Mouse (Mus musculus) heart, postnatal 0 days (tissue): ENCODE data around the gene Chchd6. TPM values are rescaled to one million over a fixed set of nuclear protein-coding genes. Genes with fewer than 3 reads are reported as not detected.

ENCODE experiments used
- ATAC-seq: fragments of 200-750 bp; cut with Nextera tagmentation; 2 replicates; pipeline ENCODE4 v1.8.0; 2017; ENCODE audit warnings: low read depth, moderate number of reproducible peaks, moderate library complexity; ENCODE audit not compliant: insufficient read depth
- DNase-seq: peaks from one replicate; pipeline ENCODE4 v3.0.0-alpha.2; 2016; ENCODE audit warnings: low spot score
- H3K27ac ChIP-seq: fragments of 300-500 bp; sonication (generic); 2 replicates; pipeline ENCODE4 v1.5.1; 2014; ENCODE audit warnings: low read depth, mild to moderate bottlenecking
- H3K27me3 ChIP-seq: fragments of 300-500 bp; sonication (generic); 2 replicates; pipeline ENCODE4 v1.6.1; 2014; ENCODE audit warnings: low read length, mixed read lengths; ENCODE audit not compliant: control insufficient read depth, insufficient read depth
- H3K36me3 ChIP-seq: fragments of 300-500 bp; sonication (generic); replicated peaks from 2 replicates; pipeline ENCODE4 v1.6.1; 2014; ENCODE audit warnings: low read length, mixed read lengths; ENCODE audit not compliant: control insufficient read depth, insufficient read depth
- H3K4me1 ChIP-seq: fragments of 300-500 bp; sonication (generic); 2 replicates; pipeline ENCODE4 v1.6.1; 2014; ENCODE audit warnings: antibody characterized with exemption; ENCODE audit not compliant: control insufficient read depth, insufficient read depth
- H3K4me2 ChIP-seq: fragments of 300-500 bp; sonication (generic); 2 replicates; pipeline ENCODE4 v1.6.1; 2014; ENCODE audit warnings: low read depth, mild to moderate bottlenecking, low read length, moderate library complexity
- H3K4me3 ChIP-seq: fragments of 300-500 bp; sonication (generic); 2 replicates; pipeline ENCODE4 v1.5.1; 2014; ENCODE audit warnings: low read depth, low read length
- H3K9ac ChIP-seq: fragments of 300-500 bp; sonication (generic); replicated peaks from 2 replicates; pipeline ENCODE4 v1.6.1; 2014; ENCODE audit warnings: low read depth, low read length, mixed read lengths
- H3K9me3 ChIP-seq: fragments of 300-500 bp; sonication (generic); replicated peaks from 2 replicates; pipeline ENCODE4 v1.6.1; 2016; ENCODE audit warnings: low read length; ENCODE audit not compliant: control insufficient read depth
- CTCF ChIP-seq: IDR thresholded peaks from 2 replicates; pipeline ENCODE4 v1.5.1; 2016; ENCODE audit warnings: antibody characterized with exemption, control low read depth, low read depth
- EP300 ChIP-seq: IDR thresholded peaks from 2 replicates; pipeline ENCODE4 v1.6.1; 2016; ENCODE audit warnings: antibody characterized with exemption, low read depth
- WGBS: fragments of 180-500 bp; shearing (Covaris S2); extraction: QIAGEN DNeasy Blood & Tissue Kit; methylation state at CpG from one replicate; pipeline ENCODE4 v1.1.7; 2014; 5-methylcytosine and 5-hydroxymethylcytosine counted together
- polyA plus RNA-seq: library from polyadenylated mRNA; unstranded; fragments of >200 nt; fragmentation: Nextera tagmentation; extraction: Ambion mirVana; gene quantifications from 2 replicates; pipeline ENCODE4 v1.2.1, GENCODE M21; 2015
- total RNA-seq: library from RNA; depleted of rRNA; stranded (reverse); fragments of >200 nt; gene quantifications from 2 replicates; pipeline ENCODE4 v1.2.3, GENCODE M21; 2014; ENCODE audit warnings: low replicate concordance

The Chchd6 gene
- total and polyA plus RNA-seq, 2 experiments from 2014 or later, result 21.8 to 37.8 TPM

DNA sequence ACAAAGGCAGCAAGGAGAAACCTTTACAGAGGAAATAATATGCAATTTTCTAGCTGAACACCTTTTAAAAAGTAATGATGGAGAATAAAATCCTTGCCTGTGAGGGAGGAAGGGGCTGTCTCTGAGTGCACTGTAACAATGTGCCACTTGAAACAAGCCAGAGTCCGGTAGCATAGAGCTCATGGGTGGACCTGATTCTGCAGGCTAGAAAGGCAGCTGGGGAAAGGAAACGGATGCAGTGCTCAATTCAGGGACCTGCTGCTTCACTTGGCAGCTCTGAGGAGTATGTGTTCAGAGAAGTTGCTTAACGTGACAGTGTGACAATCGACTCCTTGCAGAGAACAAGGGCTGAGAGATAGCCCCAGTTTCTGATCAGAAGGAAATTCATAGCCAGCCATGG lies 109.4 kb downstream of the Chchd6 start:
- no peak for TF ChIP-seq CTCF
- no peak for TF ChIP-seq EP300
- ATAC-seq (no peak), DNase-seq (peak; percentile 16)
- no peak overlapping the region for H3K4me2 ChIP-seq
- H3K4me1 ChIP-seq, result no peaks in the 10 kb centered on the region
- no peak overlapping the region for H3K27ac ChIP-seq
- H3K27me3 ChIP-seq, result no peaks in the 10 kb centered on the region
- H3K4me3 ChIP-seq, result no peak overlapping the region
- no peaks in the 10 kb centered on the region for H3K9me3 ChIP-seq
- H3K9ac ChIP-seq, result no peak overlapping the region
- H3K36me3 ChIP-seq, result no peaks in the 10 kb centered on the region
- WGBS, result 19% methylated on average over 4 of the region's 4 CpGs

DNA sequence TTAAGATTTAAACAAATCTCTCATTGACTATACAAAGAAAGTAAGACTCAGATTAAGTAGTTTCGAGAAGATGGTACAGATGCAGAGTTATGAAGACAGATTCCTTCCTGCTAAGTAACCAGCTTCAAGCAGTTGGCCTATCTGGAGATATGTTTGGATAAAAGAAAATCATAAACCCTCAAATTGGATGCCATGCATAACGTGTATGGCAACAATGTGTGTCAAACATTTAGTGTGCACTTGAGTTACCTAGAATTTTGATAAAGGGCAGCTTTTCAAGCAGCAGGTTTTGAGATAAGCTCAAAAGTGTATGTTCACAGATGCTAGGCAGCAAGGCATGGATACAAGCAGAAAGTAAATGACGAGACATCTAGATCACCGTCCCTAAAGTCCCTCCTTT lies 114.3 kb downstream of the Chchd6 start:
- WGBS, result 62% methylated on average over 4 of the region's 4 CpGs
- no peaks in the 10 kb centered on the region for H3K27me3 ChIP-seq
- DNase-seq (no peak), ATAC-seq (no peak)
- no peaks in the 10 kb centered on the region for H3K9me3 ChIP-seq
- no peaks in the 10 kb centered on the region for H3K4me1 ChIP-seq
- H3K4me2 ChIP-seq, result no peak overlapping the region
- H3K36me3 ChIP-seq, result no peaks in the 10 kb centered on the region
- no peak overlapping the region for H3K4me3 ChIP-seq
- H3K9ac ChIP-seq, result no peak overlapping the region
- TF ChIP-seq EP300 (no peak), CTCF (no peak)
- H3K27ac ChIP-seq, result no peak overlapping the region

DNA sequence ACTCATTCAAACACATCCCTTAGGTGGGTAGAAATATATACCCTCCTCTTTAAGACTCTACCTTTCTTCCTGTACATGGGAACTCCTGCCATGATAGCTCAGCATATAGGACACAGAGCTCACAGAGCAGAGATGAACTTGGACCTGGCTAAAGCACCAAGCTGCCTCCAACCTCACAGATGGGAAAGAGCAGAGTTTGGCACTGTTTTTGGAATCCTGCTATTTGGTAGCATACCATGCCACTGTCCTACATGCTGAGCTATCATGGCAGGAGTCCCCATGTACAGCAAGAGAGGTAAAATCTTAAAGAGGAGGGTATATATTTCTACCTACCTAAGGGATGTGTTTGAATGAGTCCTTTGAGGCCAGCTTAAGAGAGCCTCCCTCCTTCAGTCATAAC lies 127.5 kb downstream of the Chchd6 start:
- H3K27me3 ChIP-seq, result no peaks in the 10 kb centered on the region
- ATAC-seq, result no peak
- H3K4me3 ChIP-seq, result no peak overlapping the region
- H3K4me1 ChIP-seq, result peaks cover 18% of the 10 kb centered on the region
- H3K27ac ChIP-seq, result no peak overlapping the region
- DNase-seq, result no peak
- no peak overlapping the region for H3K4me2 ChIP-seq
- no peaks in the 10 kb centered on the region for H3K36me3 ChIP-seq
- no peaks in the 10 kb centered on the region for H3K9me3 ChIP-seq
- no peak overlapping the region for H3K9ac ChIP-seq
- no peak for TF ChIP-seq CTCF
- no peak for TF ChIP-seq EP300

DNA sequence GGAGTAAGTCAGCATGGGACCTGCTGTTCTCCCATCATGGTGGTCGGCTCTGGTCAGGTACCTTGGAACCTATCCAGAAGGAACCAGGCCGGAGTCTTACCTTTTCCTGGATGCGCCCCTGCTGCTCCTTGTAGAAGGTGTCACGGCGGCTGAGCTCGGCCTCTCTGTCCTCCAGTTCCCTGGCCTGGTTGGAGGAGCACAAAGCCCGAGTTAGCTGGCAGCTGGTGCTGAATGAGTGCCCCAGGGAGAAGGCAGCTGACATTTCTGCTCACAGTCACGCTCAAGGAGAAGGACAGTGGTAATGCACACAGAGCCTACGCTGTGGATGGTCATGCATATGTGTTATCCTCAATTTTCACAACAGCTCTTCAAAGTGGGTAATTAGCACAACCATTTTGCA lies 128.2 kb downstream of the Chchd6 start:
- TF ChIP-seq EP300 (no peak), CTCF (no peak)
- DNase-seq, result no peak
- H3K4me3 ChIP-seq, result no peak overlapping the region
- WGBS, result 85% methylated on average over 9 of the region's 9 CpGs
- H3K36me3 ChIP-seq, result no peaks in the 10 kb centered on the region
- no peak overlapping the region for H3K4me2 ChIP-seq
- ATAC-seq, result no peak
- peaks cover 24% of the 10 kb centered on the region for H3K4me1 ChIP-seq
- no peak overlapping the region for H3K9ac ChIP-seq
- no peaks in the 10 kb centered on the region for H3K27me3 ChIP-seq
- H3K9me3 ChIP-seq, result no peaks in the 10 kb centered on the region
- H3K27ac ChIP-seq, result no peak overlapping the region

DNA sequence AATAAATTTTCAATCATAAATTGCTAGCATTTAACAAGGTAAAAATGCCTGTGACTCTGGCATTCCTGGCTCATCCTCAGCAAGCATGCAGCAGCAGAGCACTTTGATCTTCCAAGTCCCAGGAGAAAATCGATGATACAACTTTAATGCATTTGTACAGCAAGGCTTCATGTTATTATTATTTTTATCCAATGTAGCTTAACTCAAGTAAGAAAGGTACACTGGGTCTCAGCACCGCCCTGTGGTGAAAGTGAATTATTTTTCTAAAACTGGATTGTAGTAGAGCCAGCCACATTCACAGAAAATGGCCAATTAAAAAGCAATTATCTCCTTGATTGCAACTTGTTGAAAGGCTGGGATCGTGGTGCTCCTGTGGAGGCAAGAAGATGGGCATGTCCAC lies 128.6 kb downstream of the Chchd6 start:
- TF ChIP-seq EP300 (no peak), CTCF (peak; percentile 23; the same call in 1 of the 2 replicates)
- DNase-seq (no peak), ATAC-seq (no peak)
- H3K27me3 ChIP-seq, result no peaks in the 10 kb centered on the region
- peaks cover 28% of the 10 kb centered on the region for H3K4me1 ChIP-seq
- H3K4me2 ChIP-seq, result no peak overlapping the region
- no peaks in the 10 kb centered on the region for H3K36me3 ChIP-seq
- H3K4me3 ChIP-seq, result no peak overlapping the region
- H3K9me3 ChIP-seq, result no peaks in the 10 kb centered on the region
- H3K27ac ChIP-seq, result no peak overlapping the region
- 72% methylated on average over 3 of the region's 3 CpGs for WGBS
- H3K9ac ChIP-seq, result no peak overlapping the region

DNA sequence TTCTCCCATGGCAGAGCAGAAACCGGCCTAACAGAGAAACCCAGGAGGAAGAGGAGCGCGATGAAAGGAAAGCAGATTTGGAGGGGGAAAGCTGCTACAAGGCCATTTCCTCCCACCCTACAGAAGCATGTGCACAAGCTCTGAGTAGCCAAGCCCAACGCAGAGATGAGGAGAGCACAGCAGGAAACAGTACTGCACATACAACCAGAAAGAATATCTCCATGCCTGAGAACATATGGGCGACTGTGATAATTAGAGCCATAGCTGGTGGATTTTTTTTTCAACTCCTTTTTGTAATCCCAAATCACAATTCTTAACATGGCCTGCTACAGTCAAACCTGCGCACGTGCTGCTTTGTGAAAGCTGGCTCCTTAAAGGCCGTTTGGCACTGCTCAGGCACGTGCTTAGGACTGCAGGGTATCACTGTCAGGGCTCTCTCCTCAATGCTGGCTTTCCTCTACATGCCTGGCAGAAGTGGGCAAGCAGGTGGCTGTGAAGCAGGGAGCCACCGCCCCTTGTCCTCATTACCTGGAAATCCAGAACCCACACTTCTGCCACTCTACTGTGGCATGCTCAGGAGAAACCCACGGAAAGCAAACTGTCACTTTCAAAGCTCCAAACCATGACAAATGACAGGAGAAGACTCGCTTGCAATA lies 129.3 kb downstream of the Chchd6 start:
- WGBS, result 77% methylated on average over 12 of the region's 12 CpGs
- ATAC-seq, result no peak
- H3K9ac ChIP-seq, result no peak overlapping the region

More for the DNA sequence above, 129.3 kb downstream of the Chchd6 start:
- Histone ChIP-seq H3K4me3 (no peak overlapping the region), H3K4me1 (peaks cover 34% of the 10 kb centered on the region), H3K27ac (no peak overlapping the region), H3K4me2 (no peak overlapping the region), H3K36me3 (no peaks in the 10 kb centered on the region), H3K27me3 (no peaks in the 10 kb centered on the region), H3K9me3 (no peaks in the 10 kb centered on the region)
- no peak for TF ChIP-seq CTCF
- DNase-seq, result no peak
